Mouse (Mus musculus) embryonic facial prominence, embryonic 10.5 days (tissue): ENCODE data around the gene Grk1. TPM values are rescaled to one million over a fixed set of nuclear protein-coding genes. Genes with fewer than 3 reads are reported as not detected.

Experiments
- DNase-seq: peaks from one replicate; pipeline ENCODE4 v3.0.0-alpha.2; 2017; ENCODE audit warnings: low spot score
- H3K27ac ChIP-seq: fragments of 300-500 bp; sonication (generic); replicated peaks from 2 replicates; pipeline ENCODE4 v1.5.1; 2016; ENCODE audit warnings: mild to moderate bottlenecking
- H3K27me3 ChIP-seq: fragments of 300-500 bp; sonication (generic); replicated peaks from 2 replicates; pipeline ENCODE4 v1.6.1; 2016; ENCODE audit warnings: low read depth, mild to moderate bottlenecking; ENCODE audit not compliant: poor library complexity, severe bottlenecking
- H3K36me3 ChIP-seq: fragments of 300-500 bp; sonication (generic); replicated peaks from 2 replicates; pipeline ENCODE4 v1.6.1; 2016; ENCODE audit warnings: mild to moderate bottlenecking, moderate library complexity
- H3K4me1 ChIP-seq: fragments of 300-500 bp; sonication (generic); 2 replicates; pipeline ENCODE4 v1.6.1; 2016
- H3K4me3 ChIP-seq: fragments of 300-500 bp; sonication (generic); 2 replicates; pipeline ENCODE4 v1.5.1; 2016; ENCODE audit warnings: mild to moderate bottlenecking, moderate library complexity
- H3K9me3 ChIP-seq: fragments of 300-500 bp; sonication (generic); 2 replicates; pipeline ENCODE4 v1.6.1; 2016; ENCODE audit warnings: mild to moderate bottlenecking
- WGBS: fragments of 180-500 bp; shearing (Covaris S2); methylation state at CpG from one replicate; pipeline ENCODE4 v1.1.7; 2016; 5-methylcytosine and 5-hydroxymethylcytosine counted together
- polyA plus RNA-seq: library from polyadenylated mRNA; unstranded; fragments of >200 nt; fragmentation: Nextera tagmentation; extraction: Ambion mirVana; gene quantifications from 2 replicates; pipeline ENCODE4 v1.2.1, GENCODE M21; 2016

Gene Grk1
- polyA plus RNA-seq, 1 experiment from 2014 or later = 0.02 TPM

GRCm38 (mm10) chr8:13433130-13433529 is 28.2 kb downstream of the Grk1 start:
- H3K4me3 ChIP-seq = no peak overlapping the region
- DNase-seq = no peak
- no peaks in the 10 kb centered on the region for H3K36me3 ChIP-seq
- H3K4me1 ChIP-seq = peaks cover 11% of the 10 kb centered on the region
- H3K27ac ChIP-seq = no peak overlapping the region
- peaks cover 46% of the 10 kb centered on the region for H3K27me3 ChIP-seq
- WGBS = 82% methylated on average over 5 of the region's 5 CpGs
- H3K9me3 ChIP-seq = no peaks in the 10 kb centered on the region

DNA sequence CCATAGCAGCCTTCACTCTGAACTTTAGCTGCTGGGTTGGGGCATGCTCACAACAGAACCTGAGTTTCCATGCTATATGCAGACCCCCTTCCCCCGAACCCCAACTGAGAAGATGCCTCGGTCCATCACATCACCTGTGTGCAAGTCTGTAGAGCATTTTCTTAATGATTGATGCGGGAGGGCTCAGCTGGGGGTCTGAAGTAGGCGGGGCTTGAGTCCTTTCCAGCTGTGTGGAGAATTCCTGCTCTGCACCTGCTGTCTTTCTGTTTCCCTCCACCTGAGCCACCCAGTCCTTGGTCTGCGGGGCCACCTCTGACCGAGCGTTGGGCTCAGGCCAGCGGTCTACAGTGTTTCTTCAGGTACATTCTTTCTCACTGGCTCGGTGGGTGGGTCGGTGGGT is 30.0 kb downstream of the Grk1 start, which contains the start of gene Tmem255b:
Tmem255b (plus strand) TSS at position 301 of the 400 bp plus-strand sequence.
- Histone ChIP-seq H3K27me3 (peaks cover 46% of the 10 kb centered on the region), H3K4me3 (no peak within 1 kb of the TSS), H3K36me3 (no peaks in the 10 kb centered on the region), H3K9me3 (no peaks in the 10 kb centered on the region), H3K27ac (no peak within 1 kb of the TSS), H3K4me1 (peaks cover 11% of the 10 kb centered on the region)
- 15% methylated on average over 10 of the region's 10 CpGs for WGBS
- no peak for DNase-seq

DNA sequence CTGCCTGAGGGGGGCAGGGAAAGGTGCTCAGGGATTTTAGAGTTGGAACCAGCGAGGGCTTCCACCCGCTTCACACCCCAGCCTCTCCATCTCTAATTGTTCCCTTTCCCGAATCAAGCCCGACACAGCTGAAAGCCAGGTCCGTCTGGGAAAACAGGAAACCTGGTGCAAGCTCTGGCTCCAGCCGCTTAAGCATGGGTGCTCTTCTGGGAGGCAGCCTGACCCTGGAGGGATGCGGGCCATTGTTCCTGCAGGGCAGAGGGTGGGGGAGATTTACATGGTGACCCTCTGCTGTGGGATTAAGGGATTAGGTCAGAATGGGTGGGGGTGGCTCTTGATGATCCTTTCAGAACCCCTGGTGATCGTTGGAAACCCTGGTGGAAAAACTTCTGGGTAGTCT is 31.2 kb downstream of the Grk1 start:
- 10% methylated on average over 8 of the region's 8 CpGs for WGBS

DNA sequence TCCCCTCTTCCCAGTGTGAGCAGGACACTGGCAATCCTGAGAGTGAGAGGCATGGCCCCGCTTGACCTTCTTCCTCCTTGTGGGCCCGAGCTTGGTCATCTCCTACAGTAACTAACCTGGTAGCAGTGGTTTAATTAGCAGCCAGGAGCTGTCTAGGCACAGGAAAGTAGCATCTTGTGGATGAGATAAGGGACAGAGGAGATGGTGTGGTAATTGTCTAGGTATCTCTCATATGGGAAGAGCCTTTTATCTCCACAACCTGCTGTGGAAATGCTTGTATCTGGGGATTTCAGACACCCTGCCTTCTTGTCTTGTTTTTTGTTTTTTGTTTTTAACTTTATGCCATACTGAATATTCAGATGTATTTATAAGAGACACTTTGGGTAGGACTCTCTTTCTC is 32.6 kb downstream of the Grk1 start:
- Histone ChIP-seq H3K9me3 (no peaks in the 10 kb centered on the region), H3K27ac (no peak overlapping the region), H3K4me3 (no peak overlapping the region), H3K27me3 (peaks cover 46% of the 10 kb centered on the region), H3K36me3 (no peaks in the 10 kb centered on the region), H3K4me1 (peaks cover 11% of the 10 kb centered on the region)
- no peak for DNase-seq
- 82% methylated on average over 2 of the region's 2 CpGs for WGBS

More for the DNA sequence above, 31.2 kb downstream of the Grk1 start:
- H3K4me1 ChIP-seq = peaks cover 11% of the 10 kb centered on the region
- H3K4me3 ChIP-seq = no peak overlapping the region
- H3K9me3 ChIP-seq = no peaks in the 10 kb centered on the region
- no peaks in the 10 kb centered on the region for H3K36me3 ChIP-seq
- H3K27ac ChIP-seq = no peak overlapping the region
- peaks cover 46% of the 10 kb centered on the region for H3K27me3 ChIP-seq
- no peak for DNase-seq

- Histone ChIP-seq H3K4me1 (no peaks in the 10 kb centered on the region), H3K27me3 (peaks cover 6% of the 10 kb centered on the region), H3K4me3 (no peak overlapping the region), H3K27ac (no peak overlapping the region), H3K36me3 (no peaks in the 10 kb centered on the region), H3K9me3 (no peaks in the 10 kb centered on the region)
- no peak for DNase-seq
- 92% methylated on average over 2 of the region's 2 CpGs for WGBS
These were observed 37.3 kb downstream of the Grk1 start for GRCm38 (mm10) chr8:13442152-13442551.

- 91% methylated on average over 6 of the region's 6 CpGs for WGBS
- no peak overlapping the region for H3K4me3 ChIP-seq
- no peaks in the 10 kb centered on the region for H3K9me3 ChIP-seq
- H3K4me1 ChIP-seq = no peaks in the 10 kb centered on the region
- no peak for DNase-seq
- no peak overlapping the region for H3K27ac ChIP-seq
- no peaks in the 10 kb centered on the region for H3K27me3 ChIP-seq
- H3K36me3 ChIP-seq = no peaks in the 10 kb centered on the region
These were observed 41.6 kb downstream of the Grk1 start for GRCm38 (mm10) chr8:13446456-13446855.

GRCm38 (mm10) chr8:13448145-13448544 is 43.3 kb downstream of the Grk1 start:
- Histone ChIP-seq H3K9me3 (no peaks in the 10 kb centered on the region), H3K27me3 (no peaks in the 10 kb centered on the region), H3K36me3 (no peaks in the 10 kb centered on the region), H3K4me3 (no peak overlapping the region), H3K27ac (no peak overlapping the region), H3K4me1 (no peaks in the 10 kb centered on the region)
- DNase-seq = peak; percentile 61
- 58% methylated on average over 4 of the region's 4 CpGs for WGBS

DNA sequence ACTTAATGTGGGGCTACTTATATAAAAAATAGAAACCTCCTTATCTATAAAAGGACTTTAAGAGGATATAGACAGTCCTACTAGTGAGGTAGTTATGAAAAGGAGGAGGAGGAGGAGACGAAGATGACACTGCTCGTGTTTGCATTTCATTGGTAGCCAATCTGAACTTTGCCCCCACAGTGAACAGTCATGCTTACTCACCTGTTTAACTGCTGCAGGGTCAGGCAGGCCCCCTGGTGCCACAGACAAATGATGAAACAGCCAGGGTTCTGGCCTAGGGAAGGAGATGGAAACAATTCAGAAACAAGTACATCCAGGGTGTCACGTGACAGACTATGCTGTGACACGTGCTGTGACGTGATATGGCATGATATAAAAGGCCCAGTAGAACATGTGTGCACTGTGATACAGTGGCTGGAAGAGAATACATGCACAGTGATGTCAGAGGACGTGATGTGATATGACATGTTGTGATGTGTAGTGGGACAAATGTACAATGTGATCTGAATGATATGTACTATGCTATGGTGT is 46.9 kb downstream of the Grk1 start:
- H3K9me3 ChIP-seq = no peaks in the 10 kb centered on the region
- H3K36me3 ChIP-seq = no peaks in the 10 kb centered on the region
- no peaks in the 10 kb centered on the region for H3K4me1 ChIP-seq
- no peak overlapping the region for H3K4me3 ChIP-seq
- 82% methylated on average over 6 of the region's 6 CpGs for WGBS
- DNase-seq = no peak
- no peaks in the 10 kb centered on the region for H3K27me3 ChIP-seq
- H3K27ac ChIP-seq = no peak overlapping the region

GRCm38 (mm10) chr8:13454341-13455113 is 49.6 kb downstream of the Grk1 start:
- no peaks in the 10 kb centered on the region for H3K27me3 ChIP-seq
- no peaks in the 10 kb centered on the region for H3K9me3 ChIP-seq
- no peaks in the 10 kb centered on the region for H3K36me3 ChIP-seq
- WGBS = 76% methylated on average over 8 of the region's 8 CpGs
- no peak for DNase-seq
- no peak overlapping the region for H3K4me3 ChIP-seq
- no peak overlapping the region for H3K27ac ChIP-seq
- no peaks in the 10 kb centered on the region for H3K4me1 ChIP-seq

- Histone ChIP-seq H3K4me3 (no peak overlapping the region), H3K4me1 (no peaks in the 10 kb centered on the region), H3K36me3 (no peaks in the 10 kb centered on the region), H3K27ac (no peak overlapping the region), H3K9me3 (no peaks in the 10 kb centered on the region), H3K27me3 (no peaks in the 10 kb centered on the region)
- peak; percentile 56 for DNase-seq
- WGBS = 50% methylated on average over 2 of the region's 2 CpGs
These were observed 50.4 kb downstream of the Grk1 start for GRCm38 (mm10) chr8:13455295-13455694.

DNA sequence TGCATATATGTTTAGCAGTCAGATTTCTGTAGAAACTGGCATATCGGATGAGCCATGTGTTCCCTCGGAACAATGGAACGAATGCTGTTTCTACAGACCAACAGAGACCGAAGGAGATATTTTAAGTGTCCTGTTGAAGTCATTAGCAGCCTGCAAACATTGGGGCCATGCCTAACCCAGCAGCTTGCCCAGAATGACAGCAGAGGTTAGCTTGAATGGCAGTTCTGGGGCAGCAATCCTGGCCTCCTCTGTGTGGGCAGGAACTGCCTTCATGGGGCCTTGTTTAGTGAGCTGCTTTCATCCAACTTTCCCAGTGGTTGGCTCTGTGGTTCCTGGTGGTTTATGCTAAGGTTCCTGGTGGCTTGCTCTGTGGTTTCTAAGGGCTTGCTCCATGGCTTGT is 54.5 kb downstream of the Grk1 start:
- WGBS = 89% methylated on average over 4 of the region's 4 CpGs
- Histone ChIP-seq H3K27me3 (no peaks in the 10 kb centered on the region), H3K36me3 (no peaks in the 10 kb centered on the region)

GRCm38 (mm10) chr8:13461085-13461765 is 56.3 kb downstream of the Grk1 start:
- H3K27ac ChIP-seq = no peak overlapping the region
- no peaks in the 10 kb centered on the region for H3K9me3 ChIP-seq
- no peaks in the 10 kb centered on the region for H3K27me3 ChIP-seq
- WGBS = 76% methylated on average over 17 of the region's 17 CpGs
- H3K36me3 ChIP-seq = no peaks in the 10 kb centered on the region
- H3K4me3 ChIP-seq = no peak overlapping the region
- no peak for DNase-seq
- H3K4me1 ChIP-seq = peaks cover 19% of the 10 kb centered on the region

More for the DNA sequence above, 54.5 kb downstream of the Grk1 start:
- DNase-seq = no peak
- Histone ChIP-seq H3K27ac (no peak overlapping the region), H3K9me3 (no peaks in the 10 kb centered on the region), H3K4me3 (no peak overlapping the region), H3K4me1 (peaks cover 12% of the 10 kb centered on the region; the same call in 1 of the 2 replicates)

GRCm38 (mm10) chr8:13461843-13462242 is 57.0 kb downstream of the Grk1 start:
- H3K4me3 ChIP-seq = no peak overlapping the region
- WGBS = 45% methylated on average over 4 of the region's 4 CpGs
- peak; percentile 78 for DNase-seq
- no peaks in the 10 kb centered on the region for H3K27me3 ChIP-seq
- H3K27ac ChIP-seq = no peak overlapping the region
- no peaks in the 10 kb centered on the region for H3K9me3 ChIP-seq
- peaks cover 19% of the 10 kb centered on the region for H3K4me1 ChIP-seq
- no peaks in the 10 kb centered on the region for H3K36me3 ChIP-seq
